Mouse (Mus musculus) heart, embryonic 16.5 days (tissue): ENCODE results near the gene Stx18. TPM values are rescaled to one million over a fixed set of nuclear protein-coding genes. Genes with fewer than 3 reads are reported as not detected.
A peak's percentile ranks its signal among the peaks of the same experiment; 100 is the strongest.

ENCODE experiments used
- ATAC-seq: fragments of 200-750 bp; cut with Nextera tagmentation; replicated peaks from 2 replicates; pipeline ENCODE4 v1.8.0; 2017; ENCODE audit warnings: moderate number of reproducible peaks; ENCODE audit not compliant: insufficient read depth, low FRiP score; ENCODE audit errors: extremely low read depth
- H3K27ac ChIP-seq: fragments of 300-500 bp; sonication (generic); 2 replicates; pipeline ENCODE4 v1.5.1; 2014; ENCODE audit warnings: mild to moderate bottlenecking, low read length, control low read depth, moderate library complexity
- H3K27me3 ChIP-seq: fragments of 300-500 bp; sonication (generic); 2 replicates; pipeline ENCODE4 v1.6.1; 2014; ENCODE audit warnings: low read length, mixed read lengths; ENCODE audit not compliant: control insufficient read depth, insufficient read depth
- H3K36me3 ChIP-seq: fragments of 300-500 bp; sonication (generic); 2 replicates; pipeline ENCODE4 v1.6.1; 2014; ENCODE audit not compliant: control insufficient read depth, insufficient read depth
- H3K4me1 ChIP-seq: fragments of 300-500 bp; sonication (generic); 2 replicates; pipeline ENCODE4 v1.6.1; 2014; ENCODE audit warnings: low read length, mixed read lengths; ENCODE audit not compliant: control insufficient read depth, insufficient read depth
- H3K4me2 ChIP-seq: fragments of 300-500 bp; sonication (generic); 2 replicates; pipeline ENCODE4 v1.6.1; 2014; ENCODE audit warnings: low read depth, mild to moderate bottlenecking, control low read depth, low read length
- H3K4me3 ChIP-seq: fragments of 300-500 bp; sonication (generic); 2 replicates; pipeline ENCODE4 v1.5.1; 2014; ENCODE audit warnings: mild to moderate bottlenecking, control low read depth, low read length
- H3K9ac ChIP-seq: fragments of 300-500 bp; sonication (generic); 2 replicates; pipeline ENCODE4 v1.6.1; 2014; ENCODE audit warnings: low read length, control low read depth
- H3K9me3 ChIP-seq: fragments of 300-500 bp; sonication (generic); replicated peaks from 2 replicates; pipeline ENCODE4 v1.6.1; 2016; ENCODE audit warnings: low read length; ENCODE audit not compliant: control insufficient read depth
- WGBS: fragments of 180-500 bp; shearing (Covaris S2); extraction: QIAGEN DNeasy Blood & Tissue Kit; methylation state at CpG from one replicate; pipeline ENCODE4 v1.1.7; 2014; 5-methylcytosine and 5-hydroxymethylcytosine counted together
- polyA plus RNA-seq: library from polyadenylated mRNA; unstranded; fragments of >200 nt; fragmentation: Nextera tagmentation; extraction: Ambion mirVana; gene quantifications from 2 replicates; pipeline ENCODE4 v1.2.1, GENCODE M21; 2015

Stx18 gene
- polyA plus RNA-seq, 1 experiment from 2014 or later: 30.3 TPM

- Histone ChIP-seq H3K27ac (no peak overlapping the region), H3K4me1 (no peaks in the 10 kb centered on the region), H3K27me3 (no peaks in the 10 kb centered on the region), H3K4me2 (no peak overlapping the region), H3K9me3 (no peaks in the 10 kb centered on the region), H3K9ac (no peak overlapping the region), H3K4me3 (no peak overlapping the region), H3K36me3 (no peaks in the 10 kb centered on the region)
- WGBS: 79% methylated on average over 5 of the region's 5 CpGs
- ATAC-seq: no peak
Measured at GRCm38 (mm10) chr5:38027656-38028055, 10.9 kb upstream of the Stx18 start.

DNA sequence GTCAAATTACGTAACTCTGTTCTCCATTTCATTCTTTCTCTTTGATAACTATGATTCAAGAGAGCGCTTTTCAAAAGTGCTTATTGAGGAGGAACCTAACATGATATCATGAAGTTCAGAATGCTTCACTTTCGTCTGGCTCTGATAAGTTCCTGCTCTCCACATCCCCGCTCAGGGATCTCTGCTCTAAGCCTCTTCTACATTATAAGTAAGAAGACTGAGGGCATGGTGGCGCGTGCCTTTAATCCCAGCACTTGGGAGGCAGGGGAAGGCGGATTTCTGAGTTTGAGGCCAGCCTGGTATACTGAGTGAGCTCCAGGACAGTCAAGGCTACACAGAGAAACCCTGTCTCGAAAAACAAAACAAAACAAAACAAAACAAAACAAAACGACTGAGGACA lies 268 bp upstream of the Stx18 start:
- ATAC-seq: no peak
- H3K27me3 ChIP-seq: no peaks in the 10 kb centered on the region; the same call in 1 of the 2 replicates
- WGBS: 21% methylated on average over 9 of the region's 9 CpGs
- 0 out of 2 replicates have a peak, but pooled peaks cover 2% of the 10 kb centered on the region for H3K36me3 ChIP-seq
- peak overlapping the region; percentile 78 for H3K4me2 ChIP-seq
- H3K27ac ChIP-seq: no peak overlapping the region
- H3K4me1 ChIP-seq: peaks cover 8% of the 10 kb centered on the region
- no peaks in the 10 kb centered on the region for H3K9me3 ChIP-seq
- peak overlapping the region; percentile 100 for H3K4me3 ChIP-seq
- peak overlapping the region; percentile 96 for H3K9ac ChIP-seq

DNA sequence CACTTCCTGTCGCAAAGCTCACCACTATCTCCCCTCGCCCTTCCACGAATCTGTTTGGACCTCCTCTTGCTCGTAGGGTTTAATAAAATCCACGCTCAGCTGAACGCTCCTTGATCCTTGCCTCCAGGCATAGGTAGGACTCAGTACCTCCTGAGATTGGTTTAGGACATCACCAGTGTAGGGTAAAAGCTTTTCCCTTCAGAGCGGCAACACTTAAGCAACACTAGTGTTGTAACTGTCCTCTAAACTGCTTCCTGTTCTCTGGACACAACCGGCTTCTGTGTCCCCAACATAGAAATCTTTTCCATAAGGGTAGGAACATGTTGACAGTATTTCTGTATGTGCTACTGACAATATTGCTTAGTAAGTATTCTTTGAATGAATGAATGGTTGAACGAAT lies 1.3 kb downstream of the Stx18 start:
- Histone ChIP-seq H3K9ac (peak overlapping the region; percentile 96), H3K27ac (no peak overlapping the region), H3K36me3 (0 out of 2 replicates have a peak, but pooled peaks cover 4% of the 10 kb centered on the region), H3K4me1 (peaks cover 8% of the 10 kb centered on the region), H3K4me2 (peak overlapping the region; percentile 78), H3K27me3 (no peaks in the 10 kb centered on the region; the same call in 1 of the 2 replicates), H3K9me3 (no peaks in the 10 kb centered on the region), H3K4me3 (peak overlapping the region; percentile 100)
- ATAC-seq: no peak
- 23% methylated on average over 9 of the region's 9 CpGs for WGBS

- no peak overlapping the region for H3K9ac ChIP-seq
- no peak overlapping the region for H3K4me3 ChIP-seq
- no peak for ATAC-seq
- WGBS: 44% methylated on average over 2 of the region's 2 CpGs
- H3K27ac ChIP-seq: no peak overlapping the region
- H3K4me2 ChIP-seq: no peak overlapping the region
- 0 out of 2 replicates have a peak, but pooled peaks cover 4% of the 10 kb centered on the region for H3K36me3 ChIP-seq
- no peaks in the 10 kb centered on the region for H3K9me3 ChIP-seq
- no peaks in the 10 kb centered on the region for H3K27me3 ChIP-seq
- 0 out of 2 replicates have a peak, but pooled peaks cover under 1% of the 10 kb centered on the region for H3K4me1 ChIP-seq
Measured at GRCm38 (mm10) chr5:38044923-38045322, 6.4 kb downstream of the Stx18 start.

DNA sequence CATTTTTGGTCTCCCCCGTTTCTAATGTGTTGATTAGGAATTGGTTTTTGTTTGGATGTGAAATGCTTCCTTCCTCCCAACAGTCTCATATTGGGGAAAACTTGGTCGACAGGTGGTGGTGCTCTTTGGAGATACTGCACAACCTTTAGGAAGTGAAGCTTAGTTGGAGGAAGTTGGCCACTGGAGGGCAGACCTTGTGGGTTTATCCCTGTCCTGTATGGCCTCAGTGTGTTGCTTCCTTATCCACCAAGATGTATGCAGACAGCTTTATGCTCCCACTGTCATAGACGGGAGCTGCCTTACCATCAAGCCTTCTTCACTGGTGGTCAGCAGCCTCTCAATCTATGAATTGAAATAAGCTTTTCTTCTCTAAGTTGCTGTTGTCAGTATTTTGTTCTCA lies 9.6 kb downstream of the Stx18 start:
- 48% methylated on average over 3 of the region's 3 CpGs for WGBS
- Histone ChIP-seq H3K9me3 (no peaks in the 10 kb centered on the region), H3K36me3 (0 out of 2 replicates have a peak, but pooled peaks cover 2% of the 10 kb centered on the region), H3K4me2 (no peak overlapping the region), H3K27ac (no peak overlapping the region), H3K4me3 (no peak overlapping the region), H3K9ac (no peak overlapping the region), H3K27me3 (no peaks in the 10 kb centered on the region), H3K4me1 (no peaks in the 10 kb centered on the region)
- no peak for ATAC-seq

GRCm38 (mm10) chr5:38061051-38061450 lies 22.5 kb downstream of the Stx18 start:
- no peak for ATAC-seq
- Histone ChIP-seq H3K27me3 (no peaks in the 10 kb centered on the region), H3K27ac (no peak overlapping the region), H3K4me2 (no peak overlapping the region), H3K9ac (no peak overlapping the region), H3K4me3 (no peak overlapping the region), H3K36me3 (no peaks in the 10 kb centered on the region), H3K4me1 (no peaks in the 10 kb centered on the region), H3K9me3 (no peaks in the 10 kb centered on the region)
- 75% methylated on average over 2 of the region's 2 CpGs for WGBS

DNA sequence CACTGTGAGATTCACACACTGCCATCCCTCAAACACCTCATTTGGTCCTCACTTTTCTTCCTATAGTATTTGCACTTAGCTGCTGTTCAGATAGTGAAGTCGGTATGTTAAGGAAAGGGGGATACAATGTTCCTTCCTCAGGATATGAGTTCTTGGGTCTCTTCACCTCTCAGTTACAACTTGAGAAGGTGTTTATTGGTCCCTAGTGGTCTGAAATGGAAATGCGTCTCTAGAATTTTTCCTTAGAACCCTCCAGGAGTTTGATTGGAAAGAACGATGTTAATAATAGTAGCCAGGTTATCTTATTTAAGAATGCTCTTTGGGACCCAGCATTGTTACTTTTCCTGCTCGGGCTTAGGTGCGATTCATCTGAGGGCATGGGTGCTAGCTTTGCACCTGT lies 24.2 kb downstream of the Stx18 start:
- H3K9me3 ChIP-seq: no peaks in the 10 kb centered on the region
- no peak for ATAC-seq
- no peaks in the 10 kb centered on the region for H3K36me3 ChIP-seq
- H3K4me1 ChIP-seq: no peaks in the 10 kb centered on the region
- H3K27me3 ChIP-seq: no peaks in the 10 kb centered on the region
- no peak overlapping the region for H3K4me2 ChIP-seq
- no peak overlapping the region for H3K27ac ChIP-seq
- no peak overlapping the region for H3K4me3 ChIP-seq
- 21% methylated on average over 5 of the region's 5 CpGs for WGBS
- H3K9ac ChIP-seq: no peak overlapping the region

- Histone ChIP-seq H3K4me3 (no peak overlapping the region), H3K27ac (no peak overlapping the region), H3K9ac (no peak overlapping the region), H3K36me3 (no peaks in the 10 kb centered on the region), H3K27me3 (no peaks in the 10 kb centered on the region), H3K4me2 (no peak overlapping the region), H3K4me1 (no peaks in the 10 kb centered on the region), H3K9me3 (no peaks in the 10 kb centered on the region)
- ATAC-seq: no peak
- 66% methylated on average over 5 of the region's 5 CpGs for WGBS
Measured at GRCm38 (mm10) chr5:38063339-38063738, 24.8 kb downstream of the Stx18 start.

GRCm38 (mm10) chr5:38064043-38064575 lies 25.6 kb downstream of the Stx18 start:
- Histone ChIP-seq H3K9me3 (no peaks in the 10 kb centered on the region), H3K4me2 (no peak overlapping the region), H3K4me1 (no peaks in the 10 kb centered on the region), H3K27me3 (no peaks in the 10 kb centered on the region), H3K9ac (no peak overlapping the region), H3K4me3 (no peak overlapping the region), H3K36me3 (no peaks in the 10 kb centered on the region), H3K27ac (no peak overlapping the region)
- no peak for ATAC-seq
- WGBS: 85% methylated on average over 4 of the region's 4 CpGs
